Mouse (Mus musculus) embryonic facial prominence, embryonic 12.5 days (tissue): Measurements from ENCODE around the gene 2410131K14Rik. TPM values are rescaled to one million over a fixed set of nuclear protein-coding genes. Genes with fewer than 3 reads are reported as not detected.
A peak's percentile ranks its signal among the peaks of the same experiment; 100 is the strongest.

ENCODE experiments used
- ATAC-seq: fragments of 200-750 bp; cut with Nextera tagmentation; 2 replicates; pipeline ENCODE4 v1.8.0; 2017; ENCODE audit not compliant: insufficient number of reproducible peaks, insufficient read depth, low FRiP score, low TSS enrichment
- H3K27ac ChIP-seq: fragments of 300-500 bp; sonication (generic); 2 replicates; pipeline ENCODE4 v1.5.1; 2016; ENCODE audit warnings: mild to moderate bottlenecking
- H3K27me3 ChIP-seq: fragments of 300-500 bp; sonication (generic); 2 replicates; pipeline ENCODE4 v1.6.1; 2016; ENCODE audit warnings: mild to moderate bottlenecking, moderate library complexity
- H3K36me3 ChIP-seq: fragments of 300-500 bp; sonication (generic); 2 replicates; pipeline ENCODE4 v1.6.1; 2016; ENCODE audit warnings: mild to moderate bottlenecking
- H3K4me1 ChIP-seq: fragments of 300-500 bp; sonication (generic); 2 replicates; pipeline ENCODE4 v1.6.1; 2016
- H3K4me2 ChIP-seq: fragments of 300-500 bp; sonication (generic); replicated peaks from 2 replicates; pipeline ENCODE4 v1.6.1; 2016; ENCODE audit warnings: mild to moderate bottlenecking, moderate library complexity
- H3K4me3 ChIP-seq: fragments of 300-500 bp; sonication (generic); 2 replicates; pipeline ENCODE4 v1.5.1; 2016; ENCODE audit warnings: mild to moderate bottlenecking
- H3K9ac ChIP-seq: fragments of 300-500 bp; sonication (generic); 2 replicates; pipeline ENCODE4 v1.6.1; 2016; ENCODE audit warnings: mild to moderate bottlenecking, moderate library complexity
- H3K9me3 ChIP-seq: fragments of 300-500 bp; sonication (generic); 2 replicates; pipeline ENCODE4 v1.6.1; 2016; ENCODE audit warnings: mild to moderate bottlenecking, moderate library complexity
- WGBS: fragments of 180-500 bp; shearing (Covaris S2); methylation state at CpG from one replicate; pipeline ENCODE4 v1.1.7; 2016; 5-methylcytosine and 5-hydroxymethylcytosine counted together
- polyA plus RNA-seq: library from polyadenylated mRNA; unstranded; fragments of >200 nt; fragmentation: Nextera tagmentation; extraction: Ambion mirVana; gene quantifications from 2 replicates; pipeline ENCODE4 v1.2.1, GENCODE M21; 2016

2410131K14Rik gene
- polyA plus RNA-seq, 1 experiment from 2014 or later, result 13.0 TPM

- Histone ChIP-seq H3K27ac (no peak overlapping the region), H3K27me3 (0 out of 2 replicates have a peak, but pooled peaks cover 4% of the 10 kb centered on the region)
- ATAC-seq, result no peak
Measured at GRCm38 (mm10) chr5:118262418-118262817, 17.4 kb downstream of the 2410131K14Rik start.

GRCm38 (mm10) chr5:118264279-118264678 lies 19.3 kb downstream of the 2410131K14Rik start:
- 63% methylated on average over 9 of the region's 9 CpGs for WGBS
- no peak overlapping the region for H3K4me3 ChIP-seq
- no peak for ATAC-seq

More at GRCm38 (mm10) chr5:118262418-118262817, 17.4 kb downstream of the 2410131K14Rik start:
- Histone ChIP-seq H3K4me2 (no peak overlapping the region), H3K4me3 (no peak overlapping the region), H3K4me1 (peaks cover 7% of the 10 kb centered on the region; the same call in 1 of the 2 replicates), H3K9ac (no peak overlapping the region), H3K36me3 (peaks cover 59% of the 10 kb centered on the region), H3K9me3 (no peaks in the 10 kb centered on the region)
- WGBS, result 87% methylated on average over 8 of the region's 8 CpGs

GRCm38 (mm10) chr5:118265366-118265765 lies 20.3 kb downstream of the 2410131K14Rik start:
- Histone ChIP-seq H3K4me3 (no peak overlapping the region), H3K36me3 (peaks cover 33% of the 10 kb centered on the region), H3K9ac (no peak overlapping the region), H3K27me3 (peaks cover 8% of the 10 kb centered on the region; the same call in 1 of the 2 replicates), H3K4me1 (peaks cover 9% of the 10 kb centered on the region; the same call in 1 of the 2 replicates), H3K27ac (no peak overlapping the region), H3K4me2 (no peak overlapping the region), H3K9me3 (no peaks in the 10 kb centered on the region)
- 83% methylated on average over 5 of the region's 5 CpGs for WGBS
- no peak for ATAC-seq

More at GRCm38 (mm10) chr5:118264279-118264678, 19.3 kb downstream of the 2410131K14Rik start:
- Histone ChIP-seq H3K27me3 (peaks cover 4% of the 10 kb centered on the region; the same call in 1 of the 2 replicates), H3K9me3 (no peaks in the 10 kb centered on the region), H3K27ac (no peak overlapping the region), H3K4me1 (peaks cover 9% of the 10 kb centered on the region; the same call in 1 of the 2 replicates), H3K4me2 (no peak overlapping the region), H3K36me3 (peaks cover 44% of the 10 kb centered on the region), H3K9ac (no peak overlapping the region)

- Histone ChIP-seq H3K36me3 (peaks cover 24% of the 10 kb centered on the region), H3K27me3 (peaks cover 8% of the 10 kb centered on the region; the same call in 1 of the 2 replicates), H3K4me2 (no peak overlapping the region), H3K4me3 (no peak overlapping the region), H3K4me1 (peaks cover 9% of the 10 kb centered on the region; the same call in 1 of the 2 replicates), H3K9me3 (no peaks in the 10 kb centered on the region), H3K27ac (no peak overlapping the region), H3K9ac (no peak overlapping the region)
- no peak for ATAC-seq
- 38% methylated on average over 8 of the region's 8 CpGs for WGBS
Measured at GRCm38 (mm10) chr5:118266309-118266708, 21.3 kb downstream of the 2410131K14Rik start.

- H3K27ac ChIP-seq, result no peak overlapping the region
- peak; percentile 78; the same call in 1 of the 2 replicates for ATAC-seq
- peaks cover 20% of the 10 kb centered on the region for H3K27me3 ChIP-seq
- no peak overlapping the region for H3K4me3 ChIP-seq
- H3K4me2 ChIP-seq, result peak overlapping the region; percentile 37; the same call in 1 of the 2 replicates
- H3K9me3 ChIP-seq, result no peaks in the 10 kb centered on the region
- WGBS, result 1% methylated on average over 13 of the region's 13 CpGs
- peaks cover 18% of the 10 kb centered on the region; the same call in 1 of the 2 replicates for H3K4me1 ChIP-seq
- peaks cover 3% of the 10 kb centered on the region for H3K36me3 ChIP-seq
- no peak overlapping the region for H3K9ac ChIP-seq
Measured at GRCm38 (mm10) chr5:118268987-118269386, 24.0 kb downstream of the 2410131K14Rik start.

- H3K4me3 ChIP-seq, result no peak overlapping the region
- H3K4me1 ChIP-seq, result peaks cover 26% of the 10 kb centered on the region
- H3K27me3 ChIP-seq, result peaks cover 20% of the 10 kb centered on the region
- H3K9ac ChIP-seq, result no peak overlapping the region
- H3K36me3 ChIP-seq, result no peaks in the 10 kb centered on the region
- H3K9me3 ChIP-seq, result no peaks in the 10 kb centered on the region
- WGBS, result 70% methylated on average over 10 of the region's 10 CpGs
- ATAC-seq, result no peak
- H3K4me2 ChIP-seq, result no peak overlapping the region
- no peak overlapping the region for H3K27ac ChIP-seq
Measured at GRCm38 (mm10) chr5:118271449-118272110, 26.6 kb downstream of the 2410131K14Rik start.

GRCm38 (mm10) chr5:118273446-118273845 lies 28.4 kb downstream of the 2410131K14Rik start:
- Histone ChIP-seq H3K4me3 (no peak overlapping the region), H3K4me1 (peaks cover 26% of the 10 kb centered on the region), H3K27me3 (peaks cover 17% of the 10 kb centered on the region), H3K9me3 (no peaks in the 10 kb centered on the region), H3K9ac (no peak overlapping the region; the same call in 1 of the 2 replicates), H3K36me3 (no peaks in the 10 kb centered on the region), H3K4me2 (no peak overlapping the region), H3K27ac (no peak overlapping the region)
- WGBS, result 70% methylated on average over 7 of the region's 7 CpGs
- ATAC-seq, result no peak

- no peak overlapping the region for H3K4me2 ChIP-seq
- no peaks in the 10 kb centered on the region for H3K9me3 ChIP-seq
- no peaks in the 10 kb centered on the region for H3K36me3 ChIP-seq
- H3K27me3 ChIP-seq, result peaks cover 17% of the 10 kb centered on the region
- H3K4me3 ChIP-seq, result no peak overlapping the region
- no peak overlapping the region for H3K27ac ChIP-seq
- H3K9ac ChIP-seq, result no peak overlapping the region
- H3K4me1 ChIP-seq, result peaks cover 23% of the 10 kb centered on the region
- 33% methylated on average over 9 of the region's 9 CpGs for WGBS
- no peak for ATAC-seq
Measured at GRCm38 (mm10) chr5:118274546-118274945, 29.5 kb downstream of the 2410131K14Rik start.

- Histone ChIP-seq H3K9ac (no peak overlapping the region), H3K27me3 (peaks cover 12% of the 10 kb centered on the region), H3K9me3 (no peaks in the 10 kb centered on the region), H3K4me3 (no peak overlapping the region), H3K4me1 (peaks cover 23% of the 10 kb centered on the region), H3K36me3 (no peaks in the 10 kb centered on the region), H3K4me2 (no peak overlapping the region), H3K27ac (no peak overlapping the region)
- WGBS, result 56% methylated on average over 7 of the region's 7 CpGs
- no peak for ATAC-seq
Measured at GRCm38 (mm10) chr5:118276281-118276680, 31.3 kb downstream of the 2410131K14Rik start.

GRCm38 (mm10) chr5:118276711-118277110 lies 31.7 kb downstream of the 2410131K14Rik start:
- no peaks in the 10 kb centered on the region for H3K36me3 ChIP-seq
- no peak overlapping the region for H3K4me2 ChIP-seq
- no peaks in the 10 kb centered on the region for H3K9me3 ChIP-seq
- H3K27ac ChIP-seq, result no peak overlapping the region
- H3K27me3 ChIP-seq, result peaks cover 12% of the 10 kb centered on the region
- ATAC-seq, result no peak
- WGBS, result 29% methylated on average over 8 of the region's 8 CpGs
- peaks cover 23% of the 10 kb centered on the region for H3K4me1 ChIP-seq
- H3K9ac ChIP-seq, result no peak overlapping the region
- H3K4me3 ChIP-seq, result no peak overlapping the region

- H3K4me1 ChIP-seq, result peaks cover 23% of the 10 kb centered on the region
- no peak overlapping the region for H3K9ac ChIP-seq
- H3K27ac ChIP-seq, result no peak overlapping the region
- WGBS, result 87% methylated on average over 18 of the region's 18 CpGs
- no peak overlapping the region for H3K4me2 ChIP-seq
- H3K4me3 ChIP-seq, result no peak overlapping the region
- no peak for ATAC-seq
- no peaks in the 10 kb centered on the region for H3K36me3 ChIP-seq
- no peaks in the 10 kb centered on the region for H3K9me3 ChIP-seq
- H3K27me3 ChIP-seq, result 0 out of 2 replicates have a peak, but pooled peaks cover 4% of the 10 kb centered on the region
Measured at GRCm38 (mm10) chr5:118277741-118278495, 32.9 kb downstream of the 2410131K14Rik start.
